Mouse (Mus musculus) forebrain, embryonic 13.5 days (tissue): Measurements from ENCODE around the gene Tjp2. TPM values are rescaled to one million over a fixed set of nuclear protein-coding genes. Genes with fewer than 3 reads are reported as not detected.
"Not testable (repeated sequence)": the region's sequence is repeated elsewhere in the genome, so short reads cannot be mapped to it uniquely, and the experiment has no call there.

Experiments used
- ATAC-seq: fragments of 200-750 bp; cut with Nextera tagmentation; 2 replicates; pipeline ENCODE4 v1.8.0; 2017
- H3K27ac ChIP-seq: fragments of 300-500 bp; sonication (generic); 2 replicates; pipeline ENCODE4 v1.5.1; 2015; ENCODE audit warnings: inconsistent platforms, mild to moderate bottlenecking, moderate library complexity
- H3K27me3 ChIP-seq: fragments of 300-500 bp; sonication (generic); 2 replicates; pipeline ENCODE4 v1.6.1; 2015; ENCODE audit warnings: mild to moderate bottlenecking, inconsistent platforms
- H3K36me3 ChIP-seq: fragments of 300-500 bp; sonication (generic); 2 replicates; pipeline ENCODE4 v1.6.1; 2015; ENCODE audit warnings: mild to moderate bottlenecking, inconsistent platforms; ENCODE audit not compliant: poor library complexity, severe bottlenecking
- H3K4me1 ChIP-seq: fragments of 300-500 bp; sonication (generic); 2 replicates; pipeline ENCODE4 v1.6.1; 2015; ENCODE audit warnings: inconsistent platforms
- H3K4me2 ChIP-seq: fragments of 300-500 bp; sonication (generic); 2 replicates; pipeline ENCODE4 v1.6.1; 2015; ENCODE audit warnings: inconsistent platforms, mild to moderate bottlenecking, moderate library complexity
- H3K4me3 ChIP-seq: fragments of 300-500 bp; sonication (generic); 2 replicates; pipeline ENCODE4 v1.5.1; 2015; ENCODE audit warnings: mild to moderate bottlenecking, inconsistent platforms
- H3K9ac ChIP-seq: fragments of 300-500 bp; sonication (generic); 2 replicates; pipeline ENCODE4 v1.6.1; 2015; ENCODE audit warnings: mild to moderate bottlenecking, inconsistent platforms
- H3K9me3 ChIP-seq: fragments of 300-500 bp; sonication (generic); replicated peaks from 2 replicates; pipeline ENCODE4 v1.6.1; 2016; ENCODE audit warnings: inconsistent platforms
- WGBS: fragments of 180-500 bp; shearing (Covaris S2); methylation state at CpG from one replicate; pipeline ENCODE4 v1.1.7; 2015; 5-methylcytosine and 5-hydroxymethylcytosine counted together
- polyA plus RNA-seq: library from polyadenylated mRNA; unstranded; fragments of >200 nt; fragmentation: Nextera tagmentation; extraction: Ambion mirVana; gene quantifications from 2 replicates; pipeline ENCODE4 v1.2.1, GENCODE M21; 2015

Gene Tjp2
- polyA plus RNA-seq, 1 experiment from 2014 or later: 14.3 TPM

DNA sequence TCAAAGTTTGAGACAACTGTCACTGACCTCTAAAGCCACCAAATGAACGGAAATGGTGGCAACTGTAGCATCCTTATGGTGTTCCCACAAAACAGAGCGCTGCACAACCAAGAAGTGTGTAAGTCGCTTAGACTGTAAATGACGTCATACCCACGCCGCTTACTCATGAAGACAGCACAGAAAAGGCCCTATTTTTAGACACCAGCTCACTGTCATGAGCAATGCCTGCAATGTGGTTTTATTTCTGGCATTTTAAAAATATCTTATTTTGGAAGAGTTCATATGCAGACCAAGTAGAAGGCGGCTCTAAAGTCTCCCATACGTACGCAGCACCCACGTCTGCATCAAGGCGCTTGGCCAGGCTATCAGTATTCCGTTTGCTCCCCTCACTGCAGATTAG is 117.1 kb downstream of the Tjp2 start:
- Histone ChIP-seq H3K4me1 (no peaks in the 10 kb centered on the region), H3K9me3 (no peaks in the 10 kb centered on the region), H3K27ac (no peak overlapping the region), H3K4me2 (no peak overlapping the region), H3K27me3 (no peaks in the 10 kb centered on the region), H3K36me3 (peaks cover 46% of the 10 kb centered on the region), H3K4me3 (no peak overlapping the region), H3K9ac (no peak overlapping the region)
- no peak for ATAC-seq
- 91% methylated on average over 12 of the region's 12 CpGs for WGBS

DNA sequence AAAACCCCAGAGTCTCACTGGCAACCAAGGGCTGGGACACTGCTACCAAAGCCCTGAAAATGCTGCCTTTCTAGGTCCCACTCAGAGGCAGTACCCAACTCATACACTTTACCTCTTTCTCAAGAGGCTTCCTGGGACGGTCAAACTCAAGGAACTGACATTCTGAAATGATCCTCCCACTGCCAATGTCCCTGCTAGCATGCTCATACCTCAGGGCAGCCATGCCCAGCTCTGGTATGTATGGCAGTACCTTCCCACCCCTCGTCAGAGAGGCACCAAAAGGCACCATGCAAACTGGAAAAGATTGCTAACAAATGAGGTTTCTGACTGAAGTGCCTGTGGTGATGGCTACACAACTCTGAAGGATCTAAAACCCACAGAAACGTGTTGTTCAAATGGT is 121.0 kb downstream of the Tjp2 start:
- WGBS: 79% methylated on average over 3 of the region's 3 CpGs
- Histone ChIP-seq H3K36me3 (peaks cover 38% of the 10 kb centered on the region), H3K4me2 (no peak overlapping the region), H3K4me1 (no peaks in the 10 kb centered on the region), H3K4me3 (no peak overlapping the region), H3K27me3 (no peaks in the 10 kb centered on the region), H3K27ac (no peak overlapping the region), H3K9me3 (no peaks in the 10 kb centered on the region), H3K9ac (no peak overlapping the region)
- no peak for ATAC-seq

DNA sequence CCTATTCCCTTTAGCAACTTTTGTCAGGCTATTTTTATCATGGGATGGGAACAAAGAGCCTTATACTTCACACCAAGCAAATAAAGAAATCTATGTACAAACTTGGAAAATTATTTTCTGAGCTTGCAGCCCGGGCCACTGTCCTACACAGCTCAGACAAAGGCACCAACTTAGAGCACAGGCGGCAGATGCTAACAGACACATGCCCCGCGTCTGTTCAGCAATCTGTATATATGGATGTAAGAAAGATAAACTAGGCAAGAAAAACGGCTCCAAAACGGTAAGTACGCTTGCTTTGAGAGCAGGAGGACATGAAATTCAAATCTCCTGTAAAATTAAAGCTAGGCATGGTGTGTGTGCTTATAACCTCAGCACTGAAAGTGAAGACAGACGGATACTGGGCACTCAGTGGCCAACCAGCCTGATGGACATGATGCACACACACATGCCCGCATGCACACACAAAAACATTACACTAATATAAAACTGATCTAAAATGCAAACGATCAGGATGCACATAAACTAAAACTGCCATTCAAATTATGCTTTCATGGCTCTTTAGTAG is 122.2 kb downstream of the Tjp2 start:
- H3K9ac ChIP-seq: no peak overlapping the region
- 93% methylated on average over 10 of the region's 10 CpGs for WGBS
- peaks cover 43% of the 10 kb centered on the region for H3K36me3 ChIP-seq
- H3K4me3 ChIP-seq: no peak overlapping the region
- H3K9me3 ChIP-seq: no peaks in the 10 kb centered on the region
- no peak overlapping the region for H3K27ac ChIP-seq
- no peak overlapping the region for H3K4me2 ChIP-seq
- no peaks in the 10 kb centered on the region for H3K27me3 ChIP-seq
- peak; percentile 65; the same call in 1 of the 2 replicates for ATAC-seq
- H3K4me1 ChIP-seq: no peaks in the 10 kb centered on the region

- Histone ChIP-seq H3K4me1 (no peaks in the 10 kb centered on the region), H3K4me2 (no peak overlapping the region), H3K9ac (no peak overlapping the region), H3K27me3 (no peaks in the 10 kb centered on the region), H3K27ac (no peak overlapping the region), H3K9me3 (no peaks in the 10 kb centered on the region), H3K36me3 (peaks cover 51% of the 10 kb centered on the region), H3K4me3 (no peak overlapping the region)
- no peak for ATAC-seq
- 80% methylated on average over 6 of the region's 6 CpGs for WGBS
Observed at GRCm38 (mm10) chr19:24101183-24101582, 123.6 kb downstream of the Tjp2 start.

DNA sequence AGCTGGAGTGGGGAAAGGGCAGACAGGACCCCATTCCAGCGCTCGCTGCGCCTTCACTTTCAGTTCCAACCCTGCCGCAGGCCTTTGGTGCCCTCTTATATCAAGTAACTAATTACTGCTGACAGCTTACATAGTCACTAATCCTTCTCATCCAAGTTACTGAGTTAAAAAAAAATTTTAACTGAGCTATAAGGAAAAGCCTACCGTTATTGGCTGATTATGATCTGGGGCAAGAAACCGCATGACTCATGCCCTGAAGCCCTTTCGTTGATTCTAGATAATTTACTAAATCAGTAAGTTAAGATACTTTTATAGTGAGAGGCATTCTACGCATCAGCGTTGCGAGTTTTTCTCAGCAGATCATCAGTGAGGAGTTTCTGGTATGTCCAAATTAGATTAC is 126.1 kb downstream of the Tjp2 start:
- WGBS: 91% methylated on average over 10 of the region's 10 CpGs
- peaks cover 75% of the 10 kb centered on the region for H3K36me3 ChIP-seq
- no peak for ATAC-seq

GRCm38 (mm10) chr19:24097666-24098455 is 127.0 kb downstream of the Tjp2 start:
- Histone ChIP-seq H3K27me3 (no peaks in the 10 kb centered on the region), H3K4me2 (no peak overlapping the region), H3K4me1 (no peaks in the 10 kb centered on the region), H3K27ac (no peak overlapping the region), H3K4me3 (no peak overlapping the region), H3K9me3 (no peaks in the 10 kb centered on the region), H3K9ac (no peak overlapping the region), H3K36me3 (peaks cover 74% of the 10 kb centered on the region)
- ATAC-seq: no peak
- WGBS: 87% methylated on average over 16 of the region's 16 CpGs

More for the DNA sequence above, 126.1 kb downstream of the Tjp2 start:
- Histone ChIP-seq H3K4me3 (no peak overlapping the region), H3K9me3 (no peaks in the 10 kb centered on the region), H3K4me2 (no peak overlapping the region), H3K27ac (no peak overlapping the region), H3K4me1 (no peaks in the 10 kb centered on the region), H3K9ac (no peak overlapping the region), H3K27me3 (no peaks in the 10 kb centered on the region)

GRCm38 (mm10) chr19:24092060-24092459 is 132.8 kb downstream of the Tjp2 start:
- H3K9ac ChIP-seq, H3K4me2 ChIP-seq, H3K9me3 ChIP-seq, H3K4me1 ChIP-seq, H3K4me3 ChIP-seq, ATAC-seq, H3K27me3 ChIP-seq, H3K27ac ChIP-seq: not testable (repeated sequence)
- WGBS: 78% methylated on average over 8 of the region's 8 CpGs
- H3K36me3 ChIP-seq: peaks cover 36% of the 10 kb centered on the region

DNA sequence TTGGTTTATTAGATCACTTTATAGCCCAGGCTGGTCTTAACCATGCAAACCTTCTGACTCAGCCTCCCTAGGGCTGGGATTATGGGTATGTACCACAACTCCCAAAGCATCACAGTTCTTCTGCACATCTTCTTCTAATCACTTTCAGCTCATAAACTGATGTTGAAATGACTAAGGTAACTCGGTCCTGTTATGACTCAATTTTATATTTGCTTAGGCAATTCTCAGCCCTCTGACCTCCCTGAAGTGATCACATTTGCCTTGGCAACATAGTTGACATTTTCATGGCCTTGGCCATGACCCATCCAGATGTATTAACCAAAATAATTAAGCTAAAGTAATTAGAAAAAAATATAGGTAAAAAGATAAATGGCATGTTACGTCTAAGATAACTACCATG is 134.5 kb downstream of the Tjp2 start:
- no peak for ATAC-seq
- Histone ChIP-seq H3K4me3 (no peak overlapping the region), H3K27me3 (no peaks in the 10 kb centered on the region), H3K9me3 (no peaks in the 10 kb centered on the region), H3K27ac (no peak overlapping the region), H3K4me2 (no peak overlapping the region), H3K9ac (no peak overlapping the region), H3K36me3 (peaks cover 20% of the 10 kb centered on the region), H3K4me1 (no peaks in the 10 kb centered on the region)
- 88% methylated on average over 2 of the region's 2 CpGs for WGBS

- ATAC-seq: no peak
- no peak overlapping the region for H3K27ac ChIP-seq
- no peaks in the 10 kb centered on the region for H3K36me3 ChIP-seq
- H3K9me3 ChIP-seq: no peaks in the 10 kb centered on the region
- H3K4me1 ChIP-seq: no peaks in the 10 kb centered on the region
- 76% methylated on average over 2 of the region's 2 CpGs for WGBS
- H3K4me2 ChIP-seq: no peak overlapping the region
- H3K4me3 ChIP-seq: no peak overlapping the region
- H3K27me3 ChIP-seq: no peaks in the 10 kb centered on the region
- no peak overlapping the region for H3K9ac ChIP-seq
Observed at GRCm38 (mm10) chr19:24085306-24085705, 139.5 kb downstream of the Tjp2 start.

DNA sequence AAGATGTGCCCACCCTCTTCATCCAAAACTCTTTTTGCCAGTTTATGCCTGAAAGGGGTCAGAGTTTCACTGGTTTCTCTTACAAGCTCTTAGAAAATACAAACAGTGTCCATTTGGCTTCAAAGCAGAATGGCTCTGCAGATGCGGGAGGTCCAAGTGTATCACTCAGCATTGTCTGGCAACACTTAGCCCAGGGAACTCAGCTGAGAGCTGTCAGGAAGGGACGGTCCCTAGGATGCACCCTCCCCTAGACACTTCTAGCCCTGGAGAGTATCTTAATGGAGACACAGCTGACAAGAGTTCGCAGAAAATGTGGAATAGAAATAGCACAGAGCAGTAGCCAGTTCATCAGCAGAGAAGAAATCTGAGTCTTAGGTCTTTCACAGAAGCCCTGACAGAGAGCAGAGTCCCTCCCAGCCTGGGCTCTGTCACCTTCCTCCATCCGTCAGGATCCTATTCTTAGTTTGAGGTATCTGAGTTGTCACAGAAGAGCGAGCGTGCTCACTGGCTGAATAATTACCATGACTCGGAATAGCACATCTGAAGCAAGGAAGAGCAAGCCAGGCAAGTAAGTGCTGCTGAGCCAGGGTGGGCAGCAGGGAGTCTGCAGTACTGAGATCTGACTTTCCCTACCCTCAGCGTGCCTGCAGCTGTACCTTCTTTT is 144.3 kb downstream of the Tjp2 start:
- Histone ChIP-seq H3K4me2 (no peak overlapping the region), H3K9ac (no peak overlapping the region), H3K36me3 (no peaks in the 10 kb centered on the region), H3K4me3 (no peak overlapping the region), H3K27me3 (no peaks in the 10 kb centered on the region), H3K4me1 (no peaks in the 10 kb centered on the region), H3K27ac (no peak overlapping the region), H3K9me3 (no peaks in the 10 kb centered on the region)
- no peak for ATAC-seq
- 57% methylated on average over 8 of the region's 8 CpGs for WGBS

- Histone ChIP-seq H3K9ac (no peak overlapping the region), H3K4me3 (no peak overlapping the region), H3K27ac (no peak overlapping the region), H3K36me3 (no peaks in the 10 kb centered on the region), H3K4me2 (no peak overlapping the region), H3K9me3 (no peaks in the 10 kb centered on the region), H3K27me3 (no peaks in the 10 kb centered on the region), H3K4me1 (no peaks in the 10 kb centered on the region)
- WGBS: 95% methylated on average over 3 of the region's 3 CpGs
- ATAC-seq: no peak
Observed at GRCm38 (mm10) chr19:24077658-24078057, 147.2 kb downstream of the Tjp2 start.

DNA sequence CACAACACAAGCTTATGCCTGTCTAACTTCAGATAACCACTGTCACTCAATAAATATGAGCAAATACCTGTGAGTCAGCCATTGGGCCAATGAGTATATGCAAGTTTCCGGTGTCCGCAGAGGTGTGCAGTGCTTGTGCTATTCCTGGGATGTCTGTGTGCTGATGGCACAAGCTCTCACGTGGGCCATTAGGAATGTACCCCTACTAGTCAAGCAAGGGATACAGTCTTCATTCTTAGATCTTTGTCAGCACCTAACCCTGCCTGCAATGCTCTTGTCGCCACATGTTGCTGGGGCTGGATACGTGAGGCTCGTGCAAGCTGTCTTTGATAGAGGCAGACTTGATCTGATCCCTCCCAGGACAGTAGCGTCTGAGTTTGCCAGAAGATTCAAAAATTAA is 148.3 kb downstream of the Tjp2 start:
- H3K27ac ChIP-seq: no peak overlapping the region
- 96% methylated on average over 7 of the region's 7 CpGs for WGBS
- ATAC-seq: no peak
- H3K4me3 ChIP-seq: no peak overlapping the region
- no peaks in the 10 kb centered on the region for H3K27me3 ChIP-seq
- no peak overlapping the region for H3K9ac ChIP-seq
- no peak overlapping the region for H3K4me2 ChIP-seq
- H3K36me3 ChIP-seq: no peaks in the 10 kb centered on the region
- H3K4me1 ChIP-seq: no peaks in the 10 kb centered on the region
- H3K9me3 ChIP-seq: no peaks in the 10 kb centered on the region
